Mouse (Mus musculus) c-Kit-negative CD71-positive TER-119-positive erythroid progenitor cells, embryonic 14.5 days (primary cell): Measurements from ENCODE around the gene Pdxk.
A peak's percentile ranks its signal among the peaks of the same experiment; 100 is the strongest.
"Not testable (repeated sequence)": the region's sequence is repeated elsewhere in the genome, so short reads cannot be mapped to it uniquely, and the experiment has no call there.

Experiments used
- DNase-seq: peaks from one replicate; pipeline ENCODE4 v3.0.0-alpha.2; 2013; ENCODE audit warnings: low read depth, low spot score

The Pdxk gene

GRCm38 (mm10) chr10:78464792-78465207 lies at the start of gene Pdxk:
TSS of gene Pdxk (minus strand) at chr10:78464975.
- DNase-seq: peak; percentile 44

- no peak for DNase-seq
Observed at GRCm38 (mm10) chr10:78502986-78503733, 38.4 kb upstream of the Pdxk start.

- DNase-seq: no peak
Observed at GRCm38 (mm10) chr10:78487431-78488086, 22.8 kb upstream of the Pdxk start.

- no peak for DNase-seq
Observed at GRCm38 (mm10) chr10:78486871-78487270, 22.1 kb upstream of the Pdxk start.

GRCm38 (mm10) chr10:78485369-78485768 lies 20.6 kb upstream of the Pdxk start:
- DNase-seq: not testable (repeated sequence)

GRCm38 (mm10) chr10:78481928-78482499 lies 17.2 kb upstream of the Pdxk start:
- peak; percentile 34 for DNase-seq

GRCm38 (mm10) chr10:78480954-78481927 lies 16.5 kb upstream of the Pdxk start:
- no peak for DNase-seq

- DNase-seq: no peak
Observed at GRCm38 (mm10) chr10:78476821-78477220, 12.0 kb upstream of the Pdxk start.

- no peak for DNase-seq
Observed at GRCm38 (mm10) chr10:78474759-78475158, 10.0 kb upstream of the Pdxk start.

GRCm38 (mm10) chr10:78473434-78473833 lies 8.7 kb upstream of the Pdxk start:
- no peak for DNase-seq

GRCm38 (mm10) chr10:78472046-78472445 lies 7.3 kb upstream of the Pdxk start:
- no peak for DNase-seq

GRCm38 (mm10) chr10:78470582-78471313 lies 6.0 kb upstream of the Pdxk start:
- no peak for DNase-seq

GRCm38 (mm10) chr10:78467761-78468310 lies 3.1 kb upstream of the Pdxk start:
- DNase-seq: no peak

- no peak for DNase-seq
Observed at GRCm38 (mm10) chr10:78466647-78467046, 1.9 kb upstream of the Pdxk start.

- DNase-seq: no peak
Observed at GRCm38 (mm10) chr10:78465472-78465871, 697 bp upstream of the Pdxk start.

- DNase-seq: no peak
Observed at GRCm38 (mm10) chr10:78464201-78464791, 479 bp downstream of the Pdxk start.

- no peak for DNase-seq
Observed at GRCm38 (mm10) chr10:78463769-78464167, 1.0 kb downstream of the Pdxk start.

GRCm38 (mm10) chr10:78462945-78463768 lies 1.6 kb downstream of the Pdxk start:
- DNase-seq: no peak

GRCm38 (mm10) chr10:78461767-78462166 lies 3.0 kb downstream of the Pdxk start:
- no peak for DNase-seq
